Mouse (Mus musculus): ENCODE measurements around the gene Serpinb13. TPM values are rescaled to one million over a fixed set of nuclear protein-coding genes. Genes with fewer than 3 reads are reported as not detected.

Serpinb13 gene
- polyA plus RNA-seq (2012; rRNA removed), result not detected in 2 replicates

DNA sequence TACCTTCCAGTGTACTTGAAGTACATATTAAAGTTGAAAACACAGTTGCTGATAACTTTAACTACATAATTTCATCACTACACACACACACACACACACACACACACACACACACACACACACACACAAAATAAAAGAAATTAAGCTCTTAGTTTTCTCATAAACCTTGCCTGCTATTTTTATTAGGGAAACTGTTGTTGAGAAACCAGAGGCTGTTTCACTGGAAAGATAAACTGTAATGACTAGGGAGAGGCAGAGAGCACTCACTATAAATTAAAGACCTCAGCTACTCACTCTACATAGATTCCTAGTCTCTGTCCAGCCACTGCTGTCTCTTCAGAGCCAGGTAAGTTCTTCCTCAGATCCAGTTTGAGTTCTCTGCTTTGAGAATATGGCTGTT is at the start of gene Serpinb13:
Gene Serpinb13 (plus strand): TSS at position 301 of the 400 bp plus-strand sequence.

DNA sequence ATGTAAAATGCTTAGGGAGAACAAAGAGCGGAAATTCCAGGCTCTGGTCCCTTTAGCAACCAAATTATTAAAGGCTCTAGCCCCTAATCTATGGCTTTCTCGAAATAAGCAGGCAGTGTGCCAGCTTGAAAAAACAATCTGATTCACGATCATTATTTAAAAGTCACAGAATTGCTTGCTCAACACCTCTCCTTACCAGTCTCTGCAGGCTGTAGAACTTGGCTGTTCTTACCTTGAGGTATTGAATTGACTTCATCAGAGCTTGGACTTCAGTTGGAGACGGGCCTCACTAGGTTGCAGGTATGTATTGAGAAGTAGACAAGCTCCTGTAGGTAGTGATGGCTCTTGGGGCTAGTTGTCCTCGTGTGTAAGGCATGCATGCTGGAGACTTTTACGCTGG is 46.5 kb upstream of the Serpinb13 start, which contains the start of gene Serpinb12:
Gene Serpinb12 (plus strand): TSS at position 185 of the 400 bp plus-strand sequence.

Other genes with a start within 250 kb of the Serpinb13 start
- gene Kdsr, start 221.3 kb upstream of the Serpinb13 start, polyA plus RNA-seq (2012; rRNA removed), result 29.2 and 29.7 TPM in 2 replicates
- 18.0 and 18.5 TPM in 2 replicates for gene Vps4b, start 184.3 kb upstream of the Serpinb13 start, polyA plus RNA-seq (2012; rRNA removed)
- gene Serpinb5, start 119.8 kb upstream of the Serpinb13 start, polyA plus RNA-seq (2012; rRNA removed), result 0.05 and 0.06 TPM in 2 replicates
- gene Serpinb12, start 46.5 kb upstream of the Serpinb13 start, polyA plus RNA-seq (2012; rRNA removed), result 0.18 TPM in 1 of 2 replicates, not detected in the other
- gene Serpinb3a, start 71.3 kb downstream of the Serpinb13 start, polyA plus RNA-seq (2012; rRNA removed), result not detected in 2 replicates
- not detected in 2 replicates for gene Serpinb3d, start 102.5 kb downstream of the Serpinb13 start, polyA plus RNA-seq (2012; rRNA removed)